Mouse (Mus musculus) G1E (cell line): ENCODE data around the gene Frg2f1.

Experiments
- CTCF ChIP-seq: IDR thresholded peaks from 2 replicates; pipeline ENCODE4 v1.5.1; 2012; ENCODE audit warnings: low read depth, low read length, inconsistent platforms, mixed read lengths
- GATA1 ChIP-seq: IDR thresholded peaks from 2 replicates; pipeline ENCODE4 v1.6.1; 2012; ENCODE audit warnings: borderline replicate concordance, low read length, inconsistent platforms, mixed read lengths
- GATA2 ChIP-seq: IDR thresholded peaks from 2 replicates; pipeline ENCODE4 v1.6.1; 2012; ENCODE audit warnings: low read depth, low read length, inconsistent platforms, borderline replicate concordance
- POLR2AphosphoS5 ChIP-seq: IDR thresholded peaks from 2 replicates; pipeline ENCODE4 v1.6.1; 2012; ENCODE audit warnings: low read depth, low read length, inconsistent platforms; ENCODE audit not compliant: insufficient replicate concordance
- TAL1 ChIP-seq: conservative IDR thresholded peaks from 2 replicates; pipeline ENCODE4 v1.6.1; 2012; ENCODE audit warnings: low read depth, low read length, inconsistent platforms, mixed read lengths

GRCm38 (mm10) chr4:119524010-119524409 lies 15.3 kb downstream of the Frg2f1 start:
- TF ChIP-seq CTCF = no peak
- TF ChIP-seq GATA1 = no peak
- no peak for TF ChIP-seq POLR2AphosphoS5
- TF ChIP-seq GATA2 = no peak
- no peak for TF ChIP-seq TAL1
